Mouse (Mus musculus) liver, postnatal 0 days (tissue): Measurements from ENCODE around the gene Hoxa5.

Experiments
- CTCF ChIP-seq: sonication (generic); IDR thresholded peaks from 2 replicates; pipeline ENCODE4 v1.5.1; 2016; ENCODE audit warnings: antibody characterized with exemption, low read depth
- EP300 ChIP-seq: IDR thresholded peaks from 2 replicates; pipeline ENCODE4 v1.6.1; 2016; ENCODE audit warnings: antibody characterized with exemption, low read depth, mild to moderate bottlenecking

GRCm38 (mm10) chr6:52179690-52180089, 24.7 kb downstream of the Hoxa5 start:
- no peak for TF ChIP-seq CTCF
- TF ChIP-seq EP300, result no peak
